Mouse (Mus musculus) layer of hippocampus, adult 8-10 months (tissue): ENCODE data around the gene Gm15319. TPM values are rescaled to one million over a fixed set of nuclear protein-coding genes. Genes with fewer than 3 reads are reported as not detected.
"Not testable (repeated sequence)": the region's sequence is repeated elsewhere in the genome, so short reads cannot be mapped to it uniquely, and the experiment has no call there.

Experiments
- DNase-seq, 2 experiments: peaks; one replicate each; pipeline ENCODE4 v3.0.0; 2022; ENCODE audit warnings: low spot score in 2 of 2
- total RNA-seq, 4 experiments: library from RNA; stranded (reverse); gene quantifications; 2 replicates each; pipeline ENCODE4 v1.2.4; 2022

Gm15319 gene
- total RNA-seq, result 1 to 10 TPM; 1.7 to 3.2 (median 2.3) TPM

DNA sequence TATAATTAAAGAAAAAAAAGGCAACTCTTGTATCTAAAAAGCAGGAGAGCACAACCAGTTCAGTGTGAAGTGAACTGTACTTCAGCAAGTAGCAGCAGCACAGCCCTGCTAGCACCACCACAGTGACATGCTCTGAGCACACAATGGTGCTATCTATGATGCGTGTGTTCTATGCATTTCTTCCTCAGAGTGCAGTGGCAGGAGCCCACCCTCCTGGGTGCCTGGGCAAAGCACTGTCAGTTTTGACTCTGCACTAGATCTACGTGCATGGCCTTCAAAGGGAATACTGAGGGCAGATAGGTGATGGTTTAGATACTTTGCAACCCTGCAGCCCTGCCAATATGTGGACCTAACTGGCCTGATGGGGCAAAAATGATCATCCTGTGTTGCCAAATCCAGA lies at the start of gene Gm15319:
Gene Gm15319, minus strand, starts transcription at position 101 of the 400 bp plus-strand sequence.
- DNase-seq, result not testable (repeated sequence)

DNA sequence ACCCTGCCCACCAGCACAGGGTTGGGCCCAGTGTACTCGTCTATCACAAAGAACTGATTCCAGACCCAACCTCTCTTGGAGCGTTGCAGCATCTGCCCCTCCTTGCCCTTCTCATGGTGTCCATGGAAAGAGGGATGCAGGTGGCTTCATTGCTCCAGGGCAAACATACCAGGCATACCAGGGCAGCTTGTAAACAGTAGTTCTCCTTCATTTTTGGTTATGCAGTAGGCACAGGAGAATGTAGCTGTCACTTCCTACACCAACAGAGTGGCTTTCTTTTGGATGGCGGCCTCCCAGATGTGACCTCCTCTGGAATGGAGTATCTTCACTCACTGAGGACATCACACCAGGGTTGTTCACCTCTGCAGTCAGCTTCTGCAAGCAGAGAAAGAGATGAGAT lies 47.3 kb upstream of the Gm15319 start:
- not testable (repeated sequence) for DNase-seq

DNA sequence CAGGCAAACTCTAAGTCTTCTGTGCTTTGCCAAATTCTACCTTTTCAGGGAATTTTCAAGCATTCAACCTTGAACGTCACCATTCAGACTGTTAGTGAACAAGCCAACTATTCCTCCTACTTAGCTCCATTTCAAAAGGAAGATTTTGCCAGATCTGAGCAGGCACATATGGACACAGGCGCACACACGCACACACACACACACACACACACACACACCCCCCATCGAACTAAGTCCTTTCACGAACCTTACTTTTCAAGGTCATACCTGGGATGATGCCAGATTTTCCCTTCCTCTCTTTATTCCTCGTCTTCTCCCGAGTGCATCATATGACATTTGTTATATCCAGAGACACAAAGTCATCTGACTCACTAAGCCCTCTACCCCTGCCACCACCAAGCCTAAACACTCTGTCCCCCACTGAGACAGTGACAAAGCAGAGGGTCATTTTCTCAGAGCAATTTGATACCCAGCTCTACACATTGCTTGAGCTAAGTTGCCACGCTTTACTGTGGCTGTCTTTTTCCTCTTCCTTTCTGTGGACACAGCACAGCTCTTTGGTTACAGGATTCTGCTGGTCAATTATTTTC lies 45.5 kb upstream of the Gm15319 start:
- not testable (repeated sequence) for DNase-seq

DNA sequence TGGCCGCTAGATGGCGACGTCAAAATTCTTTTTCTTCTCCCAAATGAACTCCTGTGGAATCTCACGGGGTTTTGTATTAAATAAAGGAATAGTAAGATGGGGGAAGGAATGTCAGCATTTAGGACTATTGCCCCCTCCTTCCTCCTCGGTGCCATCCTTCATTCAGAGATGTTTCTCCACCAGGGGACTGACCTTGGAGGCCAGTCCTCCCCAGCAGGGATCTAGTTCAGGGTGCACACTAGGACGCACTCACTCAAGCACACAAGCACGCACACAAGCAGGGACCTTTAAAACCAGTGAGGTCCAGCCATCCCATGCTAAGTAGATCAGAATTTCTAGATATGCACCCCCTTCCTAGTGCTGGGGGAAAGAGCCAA lies 26.3 kb upstream of the Gm15319 start:
- peak; percentile 40 to 60 for DNase-seq

DNA sequence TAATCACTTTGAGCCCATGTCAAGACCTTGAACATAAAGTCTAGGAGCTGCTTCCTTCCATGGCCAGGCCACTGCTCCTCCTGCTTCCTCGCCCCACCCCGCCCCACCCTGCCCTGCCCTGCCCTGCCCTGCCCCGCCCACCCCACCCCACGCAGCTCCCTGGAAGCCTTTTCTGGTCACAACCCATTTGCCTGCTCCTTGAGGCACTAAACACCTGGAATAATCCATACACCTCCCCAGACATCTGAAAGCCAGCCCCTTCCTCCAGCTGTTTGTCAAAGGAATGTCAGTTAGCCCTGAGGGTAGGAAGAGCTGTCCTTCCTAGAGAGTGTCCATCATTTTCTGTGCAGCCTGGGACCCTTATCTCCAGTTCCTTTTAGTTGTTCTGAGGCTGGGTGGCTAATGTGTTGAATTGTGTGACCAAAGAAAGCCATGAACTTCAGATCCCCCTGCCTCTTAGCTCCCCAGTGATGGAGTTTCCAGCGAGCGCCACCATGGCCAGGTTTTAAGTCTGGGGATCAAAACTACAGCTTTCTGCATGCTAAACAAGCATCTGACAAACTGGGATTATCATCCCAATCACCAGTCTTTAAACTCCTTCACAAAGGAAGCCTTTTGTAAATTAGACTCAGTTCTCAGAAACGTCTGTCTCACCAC lies 25.8 kb upstream of the Gm15319 start:
- peak in 1 of 2 experiments; percentile 60 for DNase-seq

DNA sequence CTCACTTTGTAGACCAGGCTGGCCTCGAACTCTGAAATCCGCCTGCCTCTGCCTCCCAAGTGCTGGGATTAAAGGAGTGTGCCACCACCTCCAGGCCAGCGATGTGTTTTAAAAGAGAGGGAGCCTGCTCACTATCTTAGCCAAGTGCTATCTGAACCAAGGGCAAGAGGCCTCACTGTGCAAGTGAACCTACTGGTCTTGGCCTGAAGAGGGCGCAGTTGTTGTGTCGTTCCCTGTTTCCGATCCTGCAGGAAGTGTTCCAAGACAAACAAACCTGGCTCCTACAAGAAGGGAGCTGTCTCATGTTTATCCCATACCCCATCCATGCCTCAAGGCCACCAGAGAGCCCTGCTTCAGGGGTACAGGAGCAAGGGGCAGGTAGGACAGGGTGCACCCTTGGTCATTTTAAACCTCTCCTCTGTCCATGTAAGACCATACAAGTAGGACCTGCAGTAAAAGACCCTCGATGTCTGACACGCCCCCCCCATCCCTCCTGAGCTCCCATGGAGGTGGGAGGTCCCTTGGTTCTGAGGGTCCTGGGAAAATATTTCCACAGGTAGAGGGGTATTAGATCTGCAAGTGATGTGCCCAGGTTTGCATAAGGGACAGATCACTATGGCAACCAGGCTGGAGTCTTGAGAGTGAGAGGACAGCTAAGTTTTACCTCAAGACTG lies 24.2 kb upstream of the Gm15319 start:
- peak in 1 of 2 experiments; percentile 36 for DNase-seq

DNA sequence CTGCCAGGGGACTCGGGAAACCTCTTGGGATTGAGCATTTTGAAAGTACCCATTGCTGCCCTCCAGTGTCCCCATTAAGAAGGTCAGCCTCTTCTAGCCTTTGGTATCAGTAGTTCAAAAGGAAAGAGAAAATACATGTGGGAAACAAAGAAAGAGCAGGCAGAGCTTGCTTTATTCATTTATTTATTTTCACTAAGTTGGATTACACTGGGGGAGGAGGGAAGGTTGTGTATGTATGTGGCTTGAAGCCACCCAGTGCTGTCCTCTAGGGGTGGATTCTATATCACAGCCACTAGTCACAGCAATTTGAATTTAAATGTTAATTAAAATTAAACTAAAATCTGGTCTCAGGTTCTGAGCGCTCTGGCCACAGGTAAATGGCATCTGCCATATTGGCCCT lies 22.0 kb upstream of the Gm15319 start:
- DNase-seq, result not testable (repeated sequence)

DNA sequence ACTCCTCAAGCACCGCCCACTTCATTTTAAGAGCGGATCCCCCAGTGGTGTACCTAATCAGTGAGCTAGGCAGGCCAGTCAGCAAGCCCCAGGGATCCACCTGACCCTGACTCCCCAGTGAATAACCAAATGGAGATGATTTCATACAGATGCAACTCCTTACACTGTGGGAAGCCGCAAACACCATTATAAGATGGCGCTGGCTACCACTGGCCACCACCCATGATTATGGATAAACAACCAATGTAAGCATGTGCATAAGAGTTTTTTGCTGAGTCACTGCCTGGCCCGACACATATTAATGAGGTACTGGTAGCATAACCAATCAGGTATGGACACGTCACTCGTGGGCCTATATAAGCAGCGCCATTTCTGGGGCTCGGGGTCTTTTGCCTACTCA lies 21.1 kb upstream of the Gm15319 start:
- DNase-seq, result peak in 1 of 2 experiments; percentile 30

DNA sequence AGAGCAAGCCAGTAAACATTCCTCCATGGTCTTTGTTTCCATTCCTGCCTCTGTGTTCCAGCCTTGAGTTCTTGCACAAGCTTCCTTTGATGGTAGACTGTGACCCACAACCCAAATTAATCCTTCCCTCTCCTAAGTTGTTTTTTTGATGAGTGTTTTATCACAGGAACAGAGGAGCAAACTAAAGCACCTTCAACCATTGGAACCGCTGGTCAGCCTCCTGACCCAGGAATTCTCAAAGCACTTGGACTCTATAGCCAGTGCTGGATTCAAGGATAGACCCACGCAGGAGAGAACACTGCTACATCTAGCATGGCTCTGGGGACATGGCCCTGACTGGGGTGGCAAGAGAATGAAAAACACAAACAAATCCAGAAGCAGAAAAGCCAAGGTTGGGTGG lies 19.1 kb upstream of the Gm15319 start:
- not testable (repeated sequence) for DNase-seq

DNA sequence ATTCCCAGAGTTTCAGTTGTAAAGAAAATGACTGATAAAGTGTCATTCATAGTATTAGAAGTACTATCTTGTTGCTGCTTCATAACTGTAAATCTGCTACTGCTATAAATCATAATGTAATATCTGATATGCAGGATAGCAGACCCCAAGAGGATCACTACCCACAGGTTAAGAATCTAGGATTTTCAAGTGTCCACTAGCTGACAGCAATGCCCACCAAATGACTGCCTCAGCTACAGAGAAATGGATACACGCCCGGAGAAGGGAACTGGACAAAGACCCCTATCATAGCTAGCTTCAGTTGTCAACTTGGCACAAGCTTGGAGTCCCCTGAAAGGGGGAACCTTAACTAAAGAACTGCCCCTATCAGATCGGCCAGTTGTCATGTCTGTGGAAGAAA lies 18.6 kb upstream of the Gm15319 start:
- DNase-seq, result not testable (repeated sequence)

DNA sequence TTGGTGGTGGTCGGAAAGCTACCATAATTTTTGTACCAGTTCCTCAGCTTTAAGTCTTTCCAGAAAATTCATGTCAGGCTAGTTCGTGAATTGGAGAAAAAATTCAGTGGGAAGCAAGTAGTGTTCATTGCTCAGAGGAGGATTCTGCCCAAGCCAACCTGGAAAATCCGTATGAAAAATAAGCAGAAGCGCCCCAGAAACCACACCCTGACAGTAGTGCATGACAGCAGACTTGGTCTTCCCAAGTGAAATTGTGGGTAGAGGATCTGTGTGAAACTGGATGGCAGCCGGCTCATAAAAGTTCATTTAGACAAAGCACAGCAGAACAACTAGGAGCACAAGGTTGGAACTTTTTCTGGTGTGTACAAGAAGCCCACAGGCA lies 18.2 kb upstream of the Gm15319 start:
- DNase-seq, result peak in 1 of 2 experiments; percentile 21

DNA sequence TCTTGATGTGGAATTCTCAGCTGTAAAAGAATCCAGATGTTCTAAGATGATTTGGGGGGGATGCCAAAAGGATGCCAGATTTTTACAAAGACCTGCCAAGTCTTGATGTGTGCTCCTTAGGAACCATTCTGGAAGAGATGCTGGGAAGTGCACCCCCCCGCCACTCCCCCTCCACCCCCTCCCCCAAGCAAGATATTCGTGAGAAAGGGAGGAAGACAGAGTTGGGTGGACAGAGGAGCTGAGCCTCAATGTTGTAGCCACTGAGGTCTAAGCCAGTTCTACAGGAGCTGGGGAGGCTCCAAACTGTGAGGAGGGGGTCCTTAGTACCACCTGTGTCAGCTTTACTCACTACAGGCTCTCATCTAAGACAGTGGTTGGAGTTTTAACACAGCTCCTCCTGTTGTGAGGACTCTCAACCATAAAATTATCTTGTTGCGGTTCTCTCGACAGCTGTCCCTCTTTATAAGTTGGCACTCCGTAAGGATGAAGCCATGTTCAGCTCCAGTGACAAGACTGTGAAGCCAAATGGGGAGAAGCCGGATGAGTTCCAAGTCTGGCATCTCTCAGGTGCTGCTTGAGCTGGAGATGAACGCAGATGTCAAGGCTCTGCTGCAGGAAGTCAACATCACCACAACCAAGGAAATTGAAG lies 17.7 kb upstream of the Gm15319 start:
- DNase-seq, result not testable (repeated sequence)

DNA sequence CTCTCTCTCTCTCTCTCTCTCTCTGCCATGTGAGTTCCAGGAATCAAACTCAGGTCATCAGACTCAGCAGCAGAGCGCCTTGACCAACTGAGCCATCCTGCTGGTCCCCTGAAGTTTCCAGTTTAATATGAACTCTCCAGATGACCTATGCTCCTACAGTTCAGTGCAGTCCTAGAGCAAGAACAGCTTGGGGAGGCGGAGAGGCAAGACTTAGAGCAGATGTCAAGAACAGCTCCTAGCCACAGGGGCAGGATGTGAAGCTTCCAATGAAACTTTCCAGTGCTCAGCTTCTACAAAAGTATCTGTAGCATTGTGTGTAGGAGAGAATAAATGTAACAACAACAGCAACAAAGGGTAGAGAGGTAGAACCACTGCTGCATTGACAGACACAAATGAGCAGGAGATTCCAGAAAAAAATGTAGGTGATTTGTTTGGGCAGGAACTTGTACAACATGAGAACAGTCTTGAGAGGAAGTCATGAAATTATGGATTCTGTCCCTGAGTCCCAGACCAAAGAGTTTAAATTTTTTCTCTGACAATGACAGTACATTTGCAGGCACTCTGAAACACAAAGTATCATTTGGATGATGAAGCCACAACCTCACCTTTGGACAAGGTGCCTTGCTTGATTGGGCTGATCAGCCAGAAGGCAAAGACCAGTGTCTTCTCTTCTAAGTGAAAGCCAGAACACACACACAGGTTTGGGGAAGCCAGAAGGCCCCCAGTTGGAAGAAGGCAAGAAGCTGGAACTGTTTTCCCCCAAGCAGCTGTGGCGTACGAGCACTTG lies 16.8 kb upstream of the Gm15319 start:
- peak in 1 of 2 experiments; percentile 21 for DNase-seq

DNA sequence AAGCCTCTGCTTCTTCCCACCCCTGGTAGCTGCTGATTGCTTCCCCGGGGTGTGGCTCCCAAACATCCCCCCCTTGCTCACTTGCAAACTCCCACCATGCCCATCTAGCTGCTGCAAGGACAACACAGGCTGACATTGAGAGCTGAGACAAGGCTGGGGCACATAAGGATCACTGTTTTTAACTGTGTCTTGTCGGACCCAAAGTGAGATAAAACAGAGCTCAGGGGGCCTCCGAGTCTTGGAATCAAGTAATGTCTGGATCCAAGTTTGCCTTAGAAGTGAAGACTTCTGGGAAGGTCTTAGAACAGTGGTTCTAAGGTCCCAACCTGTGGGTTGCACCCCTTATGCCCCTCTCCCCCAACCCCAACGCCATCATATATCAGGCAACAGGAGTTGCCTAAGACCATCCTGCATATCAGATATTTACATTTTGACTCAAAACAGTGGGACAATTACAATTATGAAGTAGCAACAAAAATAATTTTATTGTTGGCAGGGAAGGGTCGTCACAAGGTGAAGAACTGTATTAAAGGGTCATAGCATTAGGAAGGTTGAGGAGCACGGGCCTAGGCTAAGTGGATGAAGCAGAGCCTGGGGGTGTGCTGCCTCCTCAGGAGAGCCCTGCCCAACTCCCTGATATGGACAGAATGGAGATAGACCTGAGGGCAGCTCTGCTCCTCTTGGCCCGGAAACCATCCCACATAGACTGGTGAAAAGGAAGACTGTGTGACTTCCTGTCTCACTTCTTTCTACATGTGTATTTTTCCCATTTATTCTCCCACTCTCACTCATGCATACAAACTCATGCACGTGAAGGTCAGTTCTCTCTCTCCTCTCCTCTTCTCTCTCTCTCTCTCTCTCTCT lies 16.0 kb upstream of the Gm15319 start:
- peak in 1 of 2 experiments; percentile 40 for DNase-seq

DNA sequence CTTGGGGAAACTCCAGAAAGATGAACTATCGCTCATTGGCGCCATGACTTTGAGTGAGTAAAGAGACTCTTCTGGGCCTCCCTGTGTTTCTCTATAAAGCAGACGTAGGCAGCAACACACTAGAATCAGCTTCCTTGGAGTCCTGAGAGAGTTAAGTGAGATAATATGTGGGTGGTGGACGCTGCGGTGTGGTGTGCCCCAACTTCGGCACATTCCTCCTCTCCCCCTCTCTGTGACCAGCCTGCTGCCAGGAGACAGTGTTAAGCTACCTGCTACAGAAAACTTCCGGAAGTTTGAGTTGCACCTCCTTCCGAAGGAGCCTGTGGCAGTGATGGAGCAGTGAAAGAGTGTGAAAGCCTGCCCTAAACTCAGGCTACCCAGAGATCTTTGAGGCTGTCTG lies 15.3 kb upstream of the Gm15319 start:
- peak; percentile 38 to 48 for DNase-seq

DNA sequence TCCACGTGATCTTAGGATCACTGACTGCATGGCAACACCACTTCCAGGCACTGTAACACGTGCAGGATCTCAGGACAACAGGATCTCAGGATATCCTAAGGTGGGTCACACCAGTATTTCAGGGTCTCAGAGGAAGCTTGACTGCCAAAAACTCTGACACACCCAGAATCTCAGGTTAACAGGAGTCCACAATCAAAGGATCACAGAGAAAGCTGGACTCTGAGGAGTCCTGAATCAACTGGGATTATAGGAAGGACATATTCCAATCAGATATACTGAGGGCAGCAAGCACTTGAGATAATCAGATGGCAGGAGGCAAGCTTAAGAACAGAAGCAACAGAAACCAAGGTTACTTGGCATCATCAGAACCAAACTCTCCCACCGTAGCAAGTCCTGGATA lies 12.7 kb upstream of the Gm15319 start:
- not testable (repeated sequence) for DNase-seq

DNA sequence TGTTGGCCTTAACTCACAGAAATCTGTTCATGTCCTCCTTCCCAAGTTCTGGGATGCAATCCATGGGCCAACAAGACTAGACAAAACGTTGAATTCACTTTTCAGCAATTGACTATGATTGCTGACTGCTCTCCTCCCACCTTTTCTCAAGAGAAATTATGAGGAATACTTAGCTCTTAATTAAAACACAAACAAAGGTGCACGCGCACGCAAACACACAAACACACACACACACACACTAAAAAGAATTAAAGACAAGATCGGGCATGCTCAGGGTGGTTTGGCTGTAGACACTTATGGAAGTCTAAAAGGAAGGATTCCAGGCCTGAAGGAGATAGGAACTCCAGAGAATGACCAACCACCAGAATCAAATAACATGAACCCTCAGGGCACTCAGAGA lies 6.6 kb downstream of the Gm15319 start:
- not testable (repeated sequence) for DNase-seq

DNA sequence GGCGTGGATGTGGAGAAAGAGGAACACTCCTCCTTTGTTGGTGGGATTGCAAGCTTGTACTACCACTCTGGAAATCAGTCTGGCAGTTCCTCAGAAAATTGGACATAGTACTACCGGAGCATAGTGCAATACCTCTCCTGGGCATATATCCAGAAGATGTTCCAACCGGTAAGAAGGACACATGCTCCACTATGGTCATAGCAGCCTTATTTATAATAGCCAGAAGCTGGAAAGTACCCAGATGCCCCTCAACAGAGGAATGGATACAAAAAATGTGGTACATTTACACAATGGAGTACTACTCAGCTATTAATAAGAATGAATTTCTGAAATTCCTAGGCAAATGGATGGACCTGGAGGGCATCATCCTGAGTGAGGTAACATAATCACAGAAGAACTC lies 9.4 kb downstream of the Gm15319 start:
- peak in 1 of 2 experiments; percentile 13 for DNase-seq

DNA sequence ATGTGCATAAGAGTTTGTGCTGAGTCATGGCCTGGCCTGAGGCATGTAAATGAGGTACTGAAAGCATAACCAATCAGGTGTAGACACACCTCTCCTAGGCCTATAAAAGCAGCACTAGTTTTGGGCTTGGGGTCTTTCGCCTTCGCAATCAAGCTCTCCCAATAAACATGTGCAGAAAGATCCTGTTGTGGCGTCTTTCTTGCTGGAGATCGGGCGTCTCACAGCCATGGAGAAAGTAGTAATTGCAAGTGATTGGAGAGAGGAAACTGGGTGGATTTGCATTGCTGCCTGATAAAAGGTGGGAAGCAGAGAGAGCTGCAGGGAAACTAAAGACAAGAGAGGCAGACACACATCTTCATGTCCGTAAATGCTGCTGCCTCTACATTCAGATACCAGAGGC lies 60.3 kb downstream of the Gm15319 start:
- DNase-seq, result not testable (repeated sequence)

DNA sequence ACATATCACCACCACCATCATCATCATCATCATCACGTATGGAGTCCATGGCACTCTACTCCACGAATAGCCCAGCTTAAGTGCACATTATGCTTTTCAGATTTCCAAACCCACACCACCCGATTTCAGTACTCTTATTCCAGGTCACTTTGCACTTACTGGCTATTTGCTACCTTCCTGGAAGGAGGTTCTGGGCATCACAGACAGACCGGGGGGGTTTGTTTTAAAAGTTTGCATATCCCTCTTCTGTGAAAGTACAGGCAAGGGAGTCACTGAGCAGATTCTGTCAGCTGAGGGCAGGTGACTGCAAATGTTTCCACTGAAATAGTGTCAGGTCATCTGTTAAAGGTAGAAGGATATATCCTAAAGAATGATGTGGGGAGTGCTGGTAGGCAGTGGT lies 63.0 kb downstream of the Gm15319 start:
- DNase-seq, result not testable (repeated sequence)
